Mouse (Mus musculus) heart, postnatal 36 days (tissue): ENCODE measurements at regions not wholly inside any gene's neighbourhood (a gene's known extent, or its start where the extent isn't known, plus 50 kb on each side); places are given as distances from the start of the nearest gene placed in this dataset.

ENCODE experiments used
- DNase-seq, 2 experiments: peaks; one replicate each; pipeline ENCODE4 v3.0.0; 2021 to 2022
- intact Hi-C: fragments of 180-260 bp; cut with DNase I; formaldehyde crosslinking; loops from one replicate; pipeline ENCODE4 v1.15.1; 2025

DNA sequence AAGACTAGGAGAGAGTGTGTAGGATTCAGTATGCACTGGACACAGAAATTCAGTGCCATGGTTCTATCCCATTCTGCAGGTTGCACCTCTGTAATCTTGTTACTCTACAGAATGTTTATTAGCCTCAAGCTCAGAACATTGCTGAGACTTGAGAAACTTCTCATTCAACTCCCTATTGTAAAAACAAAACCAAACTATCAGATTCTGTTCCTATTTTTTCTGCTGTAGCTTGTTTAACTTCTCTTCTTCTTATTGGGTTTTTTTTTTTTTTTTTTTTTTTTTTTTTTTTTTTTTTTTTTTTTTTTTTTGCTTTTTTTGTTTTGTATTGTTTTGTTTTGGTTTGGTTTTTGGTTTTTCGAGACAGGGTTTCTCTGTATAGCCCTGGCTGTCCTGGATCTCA lies 172.1 kb upstream of the Eya4 start:
- no peak for DNase-seq
- intact Hi-C loops = no loop called here

DNA sequence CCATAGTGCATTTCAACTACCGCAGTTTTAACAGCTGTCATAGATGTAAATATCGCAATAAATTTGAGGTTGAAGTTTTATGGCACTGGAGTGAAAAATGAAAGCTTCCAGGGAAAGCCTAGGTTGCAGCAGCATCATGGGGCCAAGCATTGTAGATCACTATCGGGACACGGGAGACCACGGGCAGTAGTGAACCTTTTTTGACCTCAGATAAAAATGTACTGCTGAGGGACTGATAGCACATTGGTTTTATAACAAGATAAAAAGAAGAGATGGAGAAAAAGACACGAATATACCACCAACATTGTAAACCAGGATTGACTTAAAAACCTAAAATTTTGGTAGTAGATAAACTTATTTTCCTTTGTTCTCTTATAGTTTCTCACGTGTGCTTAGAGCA lies 143.1 kb upstream of the Eya4 start:
- intact Hi-C loops = no loop called here
- no peak for DNase-seq

DNA sequence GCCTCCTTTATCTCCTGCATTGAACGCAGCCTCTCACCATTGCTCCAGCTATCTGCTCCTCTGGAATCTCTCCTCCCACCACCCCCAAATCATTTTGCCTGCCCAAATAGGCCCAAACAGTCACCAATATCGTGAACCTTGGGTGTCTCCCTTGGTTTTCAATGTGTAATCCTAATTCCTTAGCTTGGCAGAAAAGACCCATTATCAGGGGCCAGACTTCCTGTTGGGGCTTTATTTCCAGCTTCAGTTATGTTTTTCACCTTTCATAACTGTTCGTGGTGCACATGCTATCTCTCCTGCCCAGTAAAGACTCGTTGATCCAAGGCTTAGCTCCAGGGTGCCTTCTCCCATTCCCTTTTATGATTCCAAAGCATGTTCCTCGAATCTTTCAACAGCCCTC lies 142.4 kb upstream of the Eya4 start:
- no peak for DNase-seq
- intact Hi-C loops = no loop called here

DNA sequence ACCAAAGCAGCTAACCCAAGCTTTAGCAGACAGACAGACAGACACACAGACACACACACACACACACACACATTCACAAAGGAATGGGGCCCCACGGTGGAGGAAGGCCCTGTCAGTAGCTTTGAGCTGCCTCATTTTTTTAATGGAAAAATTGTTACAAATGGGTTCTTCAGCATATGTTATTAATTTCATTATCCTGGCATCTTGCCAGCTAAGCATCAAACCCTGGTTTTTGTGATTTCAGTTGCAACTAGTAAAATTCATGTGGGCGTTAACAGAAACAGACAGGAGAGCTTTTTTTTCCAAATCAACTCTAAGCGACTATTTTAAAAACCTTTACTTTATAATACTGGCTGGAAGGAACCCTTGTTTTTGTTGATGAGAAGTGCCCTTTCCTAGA lies 138.4 kb upstream of the Eya4 start:
- no peak for DNase-seq
- intact Hi-C loops = no loop called here

DNA sequence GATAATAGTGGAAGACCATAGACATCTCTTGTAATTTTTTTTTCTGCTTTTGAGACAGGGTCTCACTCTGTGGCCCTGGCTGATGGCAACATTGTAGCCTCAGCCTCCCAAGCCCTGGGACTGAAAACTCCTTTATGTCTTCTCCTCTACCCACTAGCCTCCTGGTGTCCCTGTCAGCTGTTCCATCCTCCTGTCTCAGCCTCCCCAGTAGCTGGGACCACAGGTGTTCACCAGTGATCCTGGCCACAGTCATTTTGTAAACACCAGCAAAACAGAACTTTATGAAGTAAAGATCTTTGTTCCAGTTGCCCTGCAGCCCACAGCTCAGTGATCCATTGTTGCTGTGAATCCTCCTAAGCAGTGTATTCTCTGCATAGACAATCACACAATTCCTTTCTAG lies 129.9 kb upstream of the Eya4 start:
- intact Hi-C loops = no loop called here
- no peak for DNase-seq

DNA sequence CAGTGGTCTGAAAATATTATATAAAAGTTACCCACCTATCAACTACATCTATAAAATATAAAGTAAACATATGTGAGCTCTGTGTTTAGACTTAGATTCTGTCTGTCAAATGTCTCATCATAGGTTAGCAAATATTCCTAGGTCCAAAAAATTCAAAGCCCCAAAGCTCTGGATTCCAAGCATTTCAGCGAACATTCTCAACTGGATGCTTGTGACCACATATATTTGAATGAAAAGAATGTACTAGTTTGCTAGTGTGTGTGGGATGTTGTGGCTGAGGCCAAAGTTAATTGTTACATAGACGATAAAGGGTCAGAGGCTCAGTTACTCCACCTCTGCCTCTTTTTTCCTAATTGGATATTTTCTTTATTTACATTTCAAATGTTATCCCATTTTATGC lies 128.3 kb upstream of the Eya4 start:
- no peak for DNase-seq

DNA sequence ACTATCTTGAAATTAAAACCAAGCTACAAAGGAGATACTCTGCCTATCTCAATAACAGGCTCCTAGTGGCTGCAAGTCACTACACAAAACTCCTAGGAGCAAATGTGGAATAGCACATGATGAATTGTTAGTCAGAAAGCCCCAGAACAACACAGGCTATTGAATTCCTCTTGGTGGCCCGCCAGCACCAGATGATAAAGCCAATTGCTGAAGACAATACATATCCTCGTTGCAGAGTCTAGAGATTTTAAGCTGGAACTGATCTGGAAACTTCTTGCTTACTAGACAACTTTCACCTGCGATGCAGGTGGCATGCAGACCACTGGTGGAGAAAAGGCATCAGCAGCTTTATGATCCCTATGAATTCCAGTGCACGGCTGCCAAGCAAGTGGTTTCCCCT lies 126.5 kb upstream of the Eya4 start:
- intact Hi-C loops = no loop called here
- DNase-seq = no peak

More for the DNA sequence above, 128.3 kb upstream of the Eya4 start:
- intact Hi-C loops = no loop called here

DNA sequence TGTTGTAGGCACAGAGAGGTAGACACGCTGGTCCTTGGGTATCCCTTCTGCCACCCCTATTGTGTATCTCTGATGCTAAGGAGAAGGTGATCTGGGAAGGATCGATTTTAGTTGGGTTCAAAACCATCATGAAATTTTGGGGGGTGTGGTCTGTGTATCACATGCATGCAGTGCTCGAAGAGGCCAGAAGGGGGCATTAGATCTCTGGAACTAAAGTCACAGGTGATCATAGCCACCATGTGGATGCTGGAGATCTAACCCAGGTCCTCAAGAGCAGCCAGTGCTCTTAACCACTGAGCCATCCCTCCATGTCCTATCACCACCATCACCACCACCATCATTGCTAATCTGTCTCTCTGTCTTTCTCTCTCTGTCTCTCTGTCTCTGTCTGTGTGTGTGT lies 100.4 kb upstream of the Eya4 start:
- DNase-seq = no peak
- intact Hi-C loops = no loop called here

DNA sequence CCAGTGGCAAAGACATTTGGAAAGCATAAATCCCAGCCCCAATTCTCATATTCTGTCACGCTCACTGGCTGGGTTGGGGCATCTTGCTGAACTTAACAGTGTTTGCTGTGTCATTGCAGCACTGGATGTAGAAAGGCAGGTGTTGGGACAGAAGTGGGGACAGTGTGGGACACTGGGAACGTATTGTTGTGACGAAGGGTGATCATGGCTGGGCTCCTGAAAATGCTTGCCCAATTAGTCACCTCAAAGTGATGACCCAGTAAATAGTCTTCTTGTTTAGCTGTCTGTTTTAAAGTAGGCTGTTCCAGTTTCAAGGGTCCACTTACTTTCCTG lies 100.0 kb upstream of the Eya4 start:
- no peak for DNase-seq
- intact Hi-C loops = no loop called here

DNA sequence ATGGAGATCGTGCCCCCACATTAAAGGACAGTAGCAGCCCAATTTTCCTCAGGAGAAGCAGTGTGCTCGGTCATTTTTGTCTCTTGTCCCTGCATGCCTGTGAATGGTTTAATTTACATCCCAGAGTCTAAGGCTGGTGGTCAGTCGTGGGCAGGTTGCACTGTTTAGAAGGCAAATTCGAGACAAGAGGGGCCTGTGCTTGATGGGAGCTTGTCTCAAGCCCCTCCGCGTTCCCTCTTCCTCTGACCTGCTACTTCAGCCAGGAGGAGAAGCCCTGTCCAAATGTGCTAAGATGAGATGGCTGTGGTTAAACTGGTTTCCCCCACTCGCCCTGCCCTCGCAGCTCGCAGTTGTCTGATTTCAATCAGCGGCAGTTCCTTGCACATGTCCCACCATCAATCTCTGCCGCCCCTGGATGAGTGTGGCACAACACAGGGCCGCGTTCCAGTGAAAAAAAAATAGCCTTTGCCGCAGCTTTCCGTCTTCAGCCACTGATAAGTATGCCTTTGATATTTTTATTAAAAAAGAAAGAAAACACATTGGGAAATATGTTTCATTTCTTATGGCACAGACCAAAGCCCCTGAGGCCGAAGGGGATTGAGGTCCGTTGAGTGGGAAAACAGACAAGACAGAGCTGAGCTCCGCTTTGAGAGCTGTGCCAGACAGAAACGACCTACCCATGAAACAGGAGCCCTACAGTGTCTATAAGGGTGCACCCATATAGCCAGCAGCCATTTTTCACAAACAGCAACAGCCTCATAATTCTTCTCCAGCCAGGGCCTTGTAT lies 99.5 kb upstream of the Eya4 start:
- DNase-seq = no peak
- intact Hi-C loops = no loop called here

DNA sequence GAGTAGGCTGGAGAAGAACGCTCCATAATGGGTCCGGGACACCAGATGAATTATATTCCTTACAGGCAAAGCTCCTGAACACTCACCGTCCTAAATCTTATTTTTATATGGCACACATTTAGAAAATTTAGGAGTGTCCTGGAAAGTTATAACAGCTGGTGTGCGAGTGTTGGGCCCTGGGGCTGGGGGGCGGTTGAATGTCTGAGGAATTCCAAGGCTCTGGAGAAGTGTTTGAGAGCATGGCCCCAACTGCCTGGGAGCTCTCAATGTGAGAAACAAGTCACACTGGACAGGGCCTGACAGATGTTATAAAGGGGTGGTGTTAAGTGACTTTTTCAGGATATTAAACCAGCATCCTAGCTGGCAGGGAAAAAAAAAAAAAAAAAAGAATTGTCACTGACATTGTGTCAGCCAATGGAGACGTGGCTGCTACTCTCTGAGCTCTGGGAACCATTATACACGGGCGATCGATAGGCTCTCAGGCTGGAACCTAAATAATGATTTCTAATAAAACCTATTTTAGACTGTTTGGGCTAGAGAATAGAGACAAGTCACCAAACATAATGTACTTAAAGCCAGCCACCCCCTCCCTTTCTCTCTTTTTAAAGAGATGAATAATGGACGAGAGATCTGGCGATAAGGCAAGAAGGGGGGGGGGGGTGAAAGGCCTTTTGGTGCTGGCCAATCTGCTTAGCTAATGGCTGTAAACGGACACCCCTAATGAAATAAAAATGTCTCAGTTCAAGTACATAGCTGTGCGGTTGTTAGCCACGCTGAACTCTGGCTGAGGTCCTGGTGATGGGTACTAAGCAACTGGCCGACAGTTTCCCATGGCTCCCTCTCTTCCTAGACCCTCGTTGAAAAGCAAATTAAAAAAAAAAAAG lies 98.6 kb upstream of the Eya4 start:
- intact Hi-C loops = no loop called here
- DNase-seq = no peak

DNA sequence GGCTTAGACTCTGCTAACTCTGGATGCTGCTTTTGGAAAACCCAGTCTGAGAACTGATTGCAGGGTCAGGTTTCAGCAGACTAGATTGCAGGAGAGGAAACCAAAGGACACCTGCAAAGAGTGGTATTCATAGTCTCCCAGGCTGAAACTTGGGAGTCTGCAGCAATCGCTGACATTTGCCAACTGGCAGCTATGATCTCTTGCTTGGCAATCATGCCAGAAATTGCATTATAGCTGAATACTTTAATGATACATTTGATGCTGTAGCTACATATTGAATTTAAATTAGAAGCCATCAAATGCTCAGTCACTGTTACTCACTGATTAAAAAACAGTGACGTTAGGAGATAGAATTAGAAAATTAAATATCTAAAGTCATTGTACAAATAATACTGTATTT lies 79.8 kb upstream of the Eya4 start:
- intact Hi-C loops = no loop called here

DNA sequence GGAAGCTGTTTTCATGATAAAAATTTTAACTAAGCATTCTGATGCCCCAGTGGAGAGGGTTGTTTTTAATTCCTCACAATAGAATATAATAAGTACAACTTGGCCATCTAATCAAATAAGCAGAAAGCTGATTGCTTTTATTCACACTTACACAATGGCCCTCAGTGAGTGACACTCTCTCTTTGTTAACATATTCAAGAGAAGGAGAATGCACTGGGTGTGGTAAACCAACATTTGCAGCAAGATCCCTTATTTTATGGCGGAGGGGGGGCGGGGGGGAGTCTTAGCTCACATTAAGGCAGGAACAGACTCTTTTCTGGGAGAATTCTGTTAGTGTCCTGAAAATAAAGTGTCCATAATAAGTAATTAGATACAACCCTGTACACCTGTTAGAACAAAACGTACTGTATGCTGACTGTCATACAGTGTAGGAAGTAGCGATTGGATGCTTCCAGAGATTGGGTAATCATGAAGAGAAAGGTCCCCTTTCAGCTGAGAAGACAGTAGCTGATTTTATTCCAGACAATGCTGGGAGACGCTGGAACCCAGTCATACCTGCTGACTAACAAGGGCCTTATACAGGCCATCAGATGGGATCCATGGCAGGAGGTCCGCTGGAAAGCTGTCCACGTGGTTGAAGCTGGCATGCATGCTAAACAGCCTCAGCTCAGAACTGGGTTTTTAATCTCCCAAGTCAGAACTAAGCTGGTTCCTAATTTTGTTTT lies 63.4 kb upstream of the Eya4 start:
- intact Hi-C loops = no loop called here
- DNase-seq = no peak

More for the DNA sequence above, 79.8 kb upstream of the Eya4 start:
- no peak for DNase-seq

DNA sequence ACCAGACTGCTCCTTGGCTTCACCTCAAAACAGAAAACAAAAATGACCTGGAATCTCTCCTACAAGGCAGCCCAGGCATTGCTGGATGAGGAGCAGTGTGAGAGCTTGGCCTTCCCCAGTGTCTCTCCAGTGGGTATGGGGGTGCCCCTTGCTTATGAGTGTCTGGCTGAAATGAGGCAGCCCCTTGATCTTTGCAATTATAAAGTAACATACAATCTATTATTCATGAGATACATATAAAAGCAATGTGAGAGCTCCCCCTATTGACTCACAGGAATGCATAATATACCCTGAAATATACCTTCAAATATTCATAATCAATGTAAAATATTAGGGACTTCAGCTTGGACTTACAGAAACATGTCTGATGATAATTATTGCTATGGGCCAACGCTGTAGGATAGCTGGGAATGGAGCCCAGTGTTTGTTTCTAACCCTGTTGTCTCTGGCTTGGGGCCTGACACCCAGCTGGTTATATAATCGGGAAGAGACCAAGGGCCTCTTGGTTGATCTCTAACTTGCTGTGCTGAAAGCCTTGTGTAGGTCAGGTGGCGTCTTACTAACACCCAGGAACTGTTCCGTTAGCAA lies 52.9 kb upstream of the Eya4 start:
- intact Hi-C loops = loop anchor here (2.0 kb wide), 1 partner anchor 287 kb away; no protein-coding TSS in a partner anchor
- DNase-seq = no peak
